Mouse (Mus musculus) G1E (cell line): Measurements from ENCODE around the gene Cyb5r3.

Source experiments
- CTCF ChIP-seq: IDR thresholded peaks from 2 replicates; pipeline ENCODE4 v1.5.1; 2012; ENCODE audit warnings: low read depth, low read length, inconsistent platforms, mixed read lengths
- GATA1 ChIP-seq: IDR thresholded peaks from 2 replicates; pipeline ENCODE4 v1.6.1; 2012; ENCODE audit warnings: borderline replicate concordance, low read length, inconsistent platforms, mixed read lengths

DNA sequence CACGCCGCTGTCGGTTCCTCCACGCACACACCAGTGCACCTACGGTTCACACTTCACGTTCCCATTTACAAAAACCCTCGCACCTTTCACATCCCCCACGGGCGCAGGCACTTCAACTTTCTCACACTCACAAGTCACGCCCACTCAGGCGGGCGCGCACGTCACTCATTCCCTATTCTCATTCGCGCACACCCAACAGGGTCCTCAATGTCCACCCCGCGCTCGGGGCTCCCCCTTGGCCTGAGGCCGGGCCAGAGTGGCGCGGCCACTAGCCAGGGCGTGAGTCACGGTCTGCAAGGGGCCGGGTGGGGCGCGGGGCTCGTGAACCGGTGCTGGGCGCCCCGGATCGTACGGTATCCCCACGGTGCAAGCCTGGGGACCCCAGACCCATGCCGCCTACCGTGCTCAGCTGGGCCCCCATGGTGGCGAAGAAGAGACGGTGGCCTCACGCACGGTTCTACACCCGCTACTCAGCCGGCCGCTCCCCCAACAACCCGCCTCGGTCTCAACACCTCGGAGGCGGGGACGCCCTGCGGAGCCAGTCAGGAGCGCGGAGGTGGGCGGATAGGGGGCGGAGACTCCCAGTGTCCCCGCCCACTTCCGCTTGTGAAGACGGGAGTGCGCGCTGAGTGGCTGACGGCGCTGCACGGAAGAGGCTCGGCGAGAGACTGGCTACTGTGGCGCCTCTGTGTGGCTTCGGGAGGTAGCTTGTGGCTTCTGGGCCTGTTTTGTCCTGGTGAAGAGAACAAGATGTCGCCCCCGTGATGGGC is 495 bp downstream of the Cyb5r3 start:
- TF ChIP-seq CTCF (no peak), GATA1 (no peak)
